Mouse (Mus musculus) adrenal gland, adult 18-20 months (tissue): ENCODE data around the gene Sptbn1. TPM values are rescaled to one million over a fixed set of nuclear protein-coding genes. Genes with fewer than 3 reads are reported as not detected.
"Not testable (repeated sequence)": the region's sequence is repeated elsewhere in the genome, so short reads cannot be mapped to it uniquely, and the experiment has no call there.

Experiments used
- DNase-seq, 2 experiments: peaks; one replicate each; pipeline ENCODE4 v3.0.0; 2021 to 2022; ENCODE audit warnings: low spot score in 2 of 2
- total RNA-seq, 2 experiments: library from RNA; stranded (reverse); gene quantifications; 1 replicate in 1 of 2; 2 replicates in 1 of 2; pipeline ENCODE4 v1.2.3; 2021

Sptbn1 gene
- total RNA-seq, 2 experiments from 2014 or later = 265 to 300 TPM

DNA sequence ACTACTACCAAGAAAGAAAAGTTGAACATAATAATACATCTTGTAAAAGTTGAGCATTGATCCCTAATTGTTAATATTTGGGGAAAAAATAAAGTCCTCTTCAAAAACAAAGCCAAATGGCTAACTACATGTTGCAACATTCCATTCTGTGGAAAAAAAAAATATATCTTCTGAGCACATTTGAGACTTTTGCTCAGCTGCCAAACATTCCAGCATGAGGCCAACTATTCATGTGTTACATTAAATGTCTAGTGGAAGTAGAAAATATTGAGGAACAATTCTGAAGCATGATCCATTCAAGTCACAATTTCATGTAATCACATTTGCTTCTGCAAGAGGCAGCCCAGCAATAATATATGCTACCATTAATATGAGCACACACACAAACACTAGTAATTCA, 10.9 kb downstream of the Sptbn1 start:
- DNase-seq = no peak

DNA sequence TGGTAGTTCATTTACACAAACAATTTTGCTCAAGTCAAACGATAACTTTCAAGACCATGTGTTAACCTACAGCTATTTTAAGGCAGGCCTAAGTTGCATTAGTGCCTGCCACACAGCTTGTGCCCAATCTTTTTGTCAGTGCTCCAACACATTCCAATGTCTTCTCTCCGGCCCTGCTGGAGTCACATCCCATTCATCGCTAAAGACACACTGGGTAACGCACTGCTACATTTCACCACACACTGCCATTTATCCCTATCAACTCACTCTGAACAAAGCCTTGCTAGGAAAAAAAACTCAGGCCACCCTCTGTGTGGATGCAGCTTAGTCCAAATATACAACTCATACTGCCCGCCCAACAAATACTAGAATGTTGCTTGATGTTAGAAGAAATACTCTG, 11.5 kb downstream of the Sptbn1 start:
- DNase-seq = no peak

DNA sequence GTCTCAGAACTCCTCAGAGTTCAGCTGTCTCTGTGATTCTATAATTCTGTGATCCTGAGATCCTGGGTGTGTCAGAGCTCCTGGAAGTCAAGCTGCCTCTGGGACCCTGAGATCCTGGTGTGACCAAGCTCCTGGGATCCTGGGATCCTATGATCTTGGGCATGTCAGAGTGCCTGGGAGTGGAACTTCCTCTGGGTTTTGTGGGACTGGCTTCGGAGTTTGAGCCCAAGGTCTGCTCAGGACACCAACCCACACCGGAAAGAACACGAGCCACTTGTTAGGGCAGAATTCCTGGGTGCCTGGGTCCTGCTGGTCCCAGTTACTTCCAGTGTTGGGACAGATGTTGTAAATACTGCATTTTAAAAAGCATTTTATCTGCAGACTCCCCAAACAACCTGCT, 12.8 kb downstream of the Sptbn1 start:
- DNase-seq = not testable (repeated sequence)

DNA sequence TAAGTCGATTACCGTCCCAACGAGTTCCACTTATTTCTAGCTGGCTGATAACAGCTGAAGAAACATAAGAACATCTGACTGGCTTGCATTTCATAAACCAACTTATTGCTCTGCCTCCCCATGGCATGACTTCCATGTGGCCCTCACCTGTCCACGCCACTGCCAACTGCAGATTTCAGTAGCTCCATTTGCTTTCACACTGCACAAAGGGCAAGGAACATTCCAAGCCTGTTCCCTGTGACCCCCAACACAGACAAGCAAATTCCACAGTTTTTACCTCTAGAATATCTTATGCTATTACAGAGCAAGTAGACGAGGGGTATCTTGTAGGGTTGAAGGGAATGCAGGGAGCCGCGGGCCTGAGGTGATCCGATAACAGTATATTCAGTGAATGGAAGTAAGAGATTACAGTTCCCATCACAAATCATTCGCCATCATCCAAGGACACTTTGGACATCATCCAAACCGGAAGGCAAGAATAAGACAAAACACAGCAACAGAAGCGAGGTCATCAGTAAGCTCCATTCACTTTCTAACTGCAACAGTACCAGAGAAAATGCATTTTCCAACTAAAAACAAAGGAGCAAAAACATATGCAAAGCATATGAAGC, 16.6 kb downstream of the Sptbn1 start:
- no peak for DNase-seq

DNA sequence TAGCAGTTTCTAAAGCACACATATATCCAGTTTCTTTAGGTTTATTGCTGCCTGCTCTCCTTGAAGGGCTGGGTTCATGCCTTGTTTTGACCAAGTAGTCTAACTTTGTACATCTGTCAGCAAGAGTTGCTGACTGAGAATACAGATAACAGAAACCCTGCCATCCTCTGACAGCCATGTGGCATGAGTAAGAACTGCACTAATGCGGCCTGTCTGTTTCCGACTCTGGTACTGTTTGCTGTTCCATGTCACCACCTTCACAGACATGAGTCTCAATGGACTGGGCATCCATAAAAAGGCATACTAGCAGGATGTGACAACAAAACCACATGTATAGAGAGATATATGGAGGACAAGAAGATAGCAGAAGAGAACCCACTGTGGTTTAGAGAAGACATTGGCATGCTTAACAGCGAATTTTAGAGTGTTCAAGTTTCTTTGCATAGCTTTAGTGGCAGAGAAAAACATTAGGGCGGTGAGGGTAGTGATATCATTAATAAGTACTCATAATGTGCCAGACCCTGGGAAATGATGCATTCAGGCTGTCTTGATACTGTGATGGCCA, 18.4 kb downstream of the Sptbn1 start:
- no peak for DNase-seq

DNA sequence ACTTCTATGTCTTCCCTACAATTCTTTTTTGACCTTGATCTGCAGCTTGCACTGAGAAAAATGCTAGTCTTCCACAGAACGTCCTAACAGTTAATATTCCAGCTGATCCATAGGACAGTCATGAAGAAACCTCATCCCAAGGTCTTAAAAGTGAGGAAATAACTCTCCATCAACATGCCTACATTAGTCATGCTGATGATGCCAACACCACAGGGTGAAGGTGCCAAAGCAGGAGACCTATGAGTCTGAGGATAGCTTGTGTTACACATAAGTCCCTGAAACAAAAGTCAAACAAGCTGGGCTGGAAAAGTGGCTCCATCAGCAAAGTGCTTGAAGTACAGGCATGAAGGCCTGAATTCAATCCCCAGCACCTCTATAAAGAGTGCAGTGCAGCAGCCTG, 20.9 kb downstream of the Sptbn1 start:
- DNase-seq = no peak

DNA sequence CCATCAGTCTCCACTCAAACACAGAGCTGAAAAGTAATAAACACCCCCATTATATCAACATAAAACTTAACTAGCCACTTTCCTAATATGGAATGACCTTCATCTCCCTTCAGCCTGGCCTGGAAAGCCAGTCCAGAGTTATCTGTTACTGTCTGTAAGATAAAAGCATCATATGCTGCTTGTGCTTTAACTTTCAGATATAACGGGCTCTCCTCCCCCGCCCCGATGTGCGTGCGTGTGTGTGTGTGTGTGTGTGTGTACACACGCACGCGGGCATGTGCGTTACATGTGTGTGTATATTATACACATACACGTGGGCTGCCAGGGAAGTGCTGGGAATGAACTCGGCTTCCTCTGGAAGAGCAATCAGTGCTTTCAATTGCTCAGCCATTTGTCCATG, 21.8 kb downstream of the Sptbn1 start:
- DNase-seq = no peak

DNA sequence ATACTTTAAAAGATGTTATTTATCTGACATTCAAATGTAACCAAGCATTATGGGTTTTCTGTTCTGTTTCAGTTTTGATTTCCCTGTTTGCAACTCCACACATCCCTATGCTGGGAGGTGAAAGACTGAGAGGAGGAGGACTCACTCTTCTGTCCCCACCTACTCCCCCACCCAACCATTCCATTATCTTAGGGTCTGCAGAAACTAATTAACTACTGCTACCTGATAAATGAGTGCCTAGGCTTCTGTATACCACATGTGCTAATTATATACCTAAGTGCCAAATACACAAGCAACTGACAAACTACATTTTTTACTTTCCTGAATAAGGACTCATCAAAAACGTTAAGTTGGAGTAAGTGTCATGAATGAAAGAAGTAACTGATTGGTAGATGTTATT, 23.8 kb downstream of the Sptbn1 start:
- DNase-seq = no peak

DNA sequence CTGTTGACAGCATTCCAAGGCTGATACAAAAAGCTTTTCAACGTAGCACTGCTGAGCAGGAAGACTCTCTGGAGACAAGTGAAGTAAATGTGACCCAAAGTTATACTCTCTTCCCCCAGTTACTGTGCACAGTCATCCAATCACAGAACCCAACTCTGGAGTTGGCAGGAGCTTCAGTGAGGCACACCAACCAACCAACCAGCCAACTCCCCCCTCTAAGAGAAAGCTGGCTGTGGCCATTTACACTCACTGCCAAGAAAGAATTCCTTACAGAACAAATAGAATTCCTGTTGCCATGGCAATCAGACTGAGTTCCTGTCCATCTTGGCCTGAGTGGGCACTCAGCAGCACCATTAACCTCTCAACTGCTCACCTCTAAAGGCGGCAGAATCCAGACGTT, 24.4 kb downstream of the Sptbn1 start:
- DNase-seq = no peak

DNA sequence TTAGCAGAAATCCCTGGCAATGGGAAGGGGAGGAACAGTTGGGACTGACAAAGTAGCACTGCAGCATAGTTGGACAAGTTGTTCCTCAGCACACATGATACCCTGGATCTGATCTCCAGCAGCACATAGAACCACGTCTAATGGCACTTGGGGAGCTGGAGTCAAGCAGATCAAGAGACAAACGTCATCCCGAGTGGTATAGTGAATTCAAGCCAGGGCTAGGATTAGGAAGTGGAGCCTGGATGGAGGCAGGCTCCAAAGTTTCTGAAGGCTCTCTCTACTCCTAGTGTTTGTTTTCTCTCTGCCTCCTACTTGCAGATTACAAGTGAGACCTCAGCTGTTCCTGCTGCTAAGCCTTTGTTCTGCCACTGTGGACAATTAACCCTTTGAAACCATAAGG, 27.1 kb downstream of the Sptbn1 start:
- DNase-seq = no peak

DNA sequence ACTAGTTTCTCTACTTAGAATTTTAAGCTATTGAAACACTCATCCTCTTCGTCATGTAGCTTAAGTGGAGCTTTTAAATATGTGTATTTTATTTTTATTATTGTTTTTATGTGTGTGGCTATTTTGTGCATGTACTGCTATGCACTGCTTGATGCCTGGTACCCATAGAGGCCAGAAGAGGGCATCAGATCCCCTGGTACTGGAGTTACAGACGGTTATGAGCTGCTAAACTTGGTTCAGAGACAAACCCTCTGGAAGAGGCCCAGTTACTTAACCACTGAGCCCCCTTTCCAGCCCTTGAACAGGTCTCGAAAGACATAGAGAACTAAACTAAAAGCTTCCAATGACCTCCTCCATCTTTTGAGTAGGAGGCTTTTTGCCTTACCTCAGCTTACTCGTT, 30.0 kb downstream of the Sptbn1 start:
- no peak for DNase-seq

DNA sequence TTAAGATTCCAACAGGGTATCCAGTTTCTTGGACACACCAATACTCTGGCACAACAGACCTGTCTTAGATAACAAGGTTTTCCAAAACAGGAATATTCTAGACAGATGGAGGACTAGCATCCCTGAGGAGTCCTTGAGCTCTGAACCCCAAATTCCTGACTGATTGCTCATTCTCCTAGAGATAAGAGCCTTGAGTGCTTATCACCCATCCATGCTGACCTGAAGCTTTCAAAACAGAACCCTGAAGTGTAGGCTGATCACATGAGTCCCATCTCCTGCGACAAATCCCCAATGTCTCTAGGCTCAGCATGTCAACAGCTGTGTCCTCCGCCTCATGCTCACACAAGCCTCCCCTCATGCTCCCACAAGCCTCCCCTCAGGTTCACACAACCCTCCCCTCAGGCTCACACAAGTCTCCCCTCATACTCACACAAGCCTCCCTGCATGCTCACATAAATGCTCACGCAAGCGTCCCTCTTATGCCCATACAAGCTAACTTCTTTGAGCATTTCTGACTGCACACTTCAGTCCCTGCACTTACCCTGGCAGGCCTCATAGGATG, 31.2 kb downstream of the Sptbn1 start:
- DNase-seq = no peak

DNA sequence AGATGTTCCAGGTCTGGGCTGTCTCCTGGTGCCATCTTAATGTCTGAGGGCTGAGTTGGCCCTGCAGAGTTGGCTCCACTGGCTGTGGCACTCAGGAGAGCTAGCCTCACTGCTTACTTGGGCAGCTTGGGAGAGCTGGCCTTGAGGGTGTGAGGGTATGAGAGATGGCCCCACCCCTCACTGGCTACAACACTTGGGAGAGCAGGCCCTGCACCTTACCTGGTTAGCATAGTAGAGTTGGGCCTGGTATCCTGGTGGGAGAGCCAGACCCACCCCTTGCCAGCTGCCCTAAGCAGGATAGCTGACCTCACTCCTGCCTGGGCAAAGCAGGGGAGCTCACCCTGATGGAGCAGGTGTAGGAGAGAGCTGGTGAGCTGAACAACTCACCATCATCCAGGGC, 32.3 kb downstream of the Sptbn1 start:
- DNase-seq = no peak

DNA sequence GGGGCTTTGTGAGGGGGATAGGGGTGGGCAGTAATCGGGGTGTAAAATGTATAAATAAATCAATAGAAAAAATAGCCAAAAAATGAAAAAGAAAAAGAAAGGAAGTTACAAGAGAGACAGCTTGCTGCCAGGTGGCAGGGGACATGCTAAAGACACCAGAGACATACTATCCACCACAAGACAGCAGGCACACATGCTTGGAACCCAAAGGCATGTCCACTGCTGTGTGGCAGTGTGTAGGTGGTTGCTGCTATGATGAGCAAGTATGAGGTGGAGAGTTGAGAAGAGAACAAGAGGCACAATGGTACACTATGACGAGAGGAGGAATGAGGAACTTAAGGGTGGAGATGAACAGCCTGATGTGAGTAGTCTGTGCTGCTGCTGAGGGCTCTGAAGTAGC, 32.8 kb downstream of the Sptbn1 start:
- no peak for DNase-seq

DNA sequence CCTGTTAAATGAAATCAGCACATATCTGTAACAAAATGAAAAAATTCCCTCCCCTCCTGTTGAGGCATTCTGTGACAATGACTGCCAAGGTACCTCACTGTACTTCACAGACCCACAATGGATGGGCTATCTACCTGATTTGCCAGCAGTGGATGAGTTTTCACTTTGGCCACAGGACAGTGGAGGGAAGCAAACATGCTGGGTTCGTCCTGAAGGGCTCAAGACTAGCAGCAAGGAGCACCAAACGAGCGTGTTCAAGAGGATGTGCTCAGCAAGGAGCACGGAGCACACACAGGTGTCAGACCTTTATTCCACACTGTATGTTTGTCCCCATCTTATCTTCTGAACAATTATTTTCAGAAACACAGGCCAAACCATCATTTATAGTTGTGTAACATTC, 34.0 kb downstream of the Sptbn1 start:
- DNase-seq = no peak

DNA sequence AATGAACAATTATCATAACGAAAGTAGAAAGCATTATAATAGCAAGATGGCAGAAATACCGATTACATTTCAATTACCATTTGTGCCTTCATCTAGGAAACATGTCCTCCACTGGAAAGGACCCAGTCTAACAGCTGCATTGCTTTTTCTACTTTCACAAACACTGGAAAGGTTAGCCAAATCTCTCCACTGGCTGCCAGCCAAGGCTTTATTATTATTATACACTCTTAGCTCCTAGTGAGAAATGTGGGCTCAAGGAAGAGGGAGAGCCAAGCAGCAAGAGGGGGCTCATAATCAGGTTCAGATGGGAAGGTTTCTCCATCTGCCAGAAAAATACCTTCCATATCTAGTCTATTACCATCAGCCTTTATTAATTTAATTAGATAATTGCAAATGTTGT, 35.9 kb downstream of the Sptbn1 start:
- no peak for DNase-seq

DNA sequence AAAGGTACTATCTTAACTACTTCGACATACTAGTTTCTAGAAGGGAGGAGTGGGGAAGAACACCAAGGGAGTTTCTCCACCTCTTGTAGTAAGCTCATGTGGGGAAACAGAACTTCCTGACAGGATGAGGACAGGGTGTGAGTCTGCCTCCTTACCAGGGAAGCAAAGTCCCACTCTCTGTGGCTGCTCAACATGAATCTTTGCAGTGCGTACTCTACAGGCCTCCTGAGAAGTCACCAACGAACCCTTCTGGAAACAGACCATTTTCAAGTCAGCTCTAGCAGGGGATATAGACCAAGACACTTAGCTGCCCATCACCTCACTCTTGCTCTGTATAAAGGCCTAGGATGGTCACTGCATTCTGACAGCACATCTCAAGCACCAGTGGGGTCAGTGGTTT, 36.6 kb downstream of the Sptbn1 start:
- DNase-seq = no peak

DNA sequence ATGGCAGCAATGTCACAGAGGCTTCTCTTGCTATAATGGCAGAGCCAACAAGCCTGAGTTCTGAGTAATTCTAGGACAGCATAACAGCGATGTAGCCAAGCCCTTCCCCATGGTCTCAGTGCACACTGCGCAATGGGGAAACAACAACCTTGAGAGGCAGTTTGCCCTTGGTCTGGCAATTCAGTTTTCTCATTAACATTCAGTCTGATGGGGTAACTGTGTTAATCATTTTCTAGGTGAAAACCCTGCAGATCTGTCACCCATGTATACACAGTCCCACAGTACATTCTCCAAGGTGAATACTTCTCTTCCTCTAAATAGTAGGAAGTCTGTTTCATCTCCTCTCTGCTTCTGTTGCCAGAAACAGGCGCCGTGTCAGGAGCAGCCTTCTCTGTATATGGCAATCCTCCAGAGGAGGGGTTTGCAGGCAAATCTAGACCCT, 37.6 kb downstream of the Sptbn1 start:
- DNase-seq = no peak

DNA sequence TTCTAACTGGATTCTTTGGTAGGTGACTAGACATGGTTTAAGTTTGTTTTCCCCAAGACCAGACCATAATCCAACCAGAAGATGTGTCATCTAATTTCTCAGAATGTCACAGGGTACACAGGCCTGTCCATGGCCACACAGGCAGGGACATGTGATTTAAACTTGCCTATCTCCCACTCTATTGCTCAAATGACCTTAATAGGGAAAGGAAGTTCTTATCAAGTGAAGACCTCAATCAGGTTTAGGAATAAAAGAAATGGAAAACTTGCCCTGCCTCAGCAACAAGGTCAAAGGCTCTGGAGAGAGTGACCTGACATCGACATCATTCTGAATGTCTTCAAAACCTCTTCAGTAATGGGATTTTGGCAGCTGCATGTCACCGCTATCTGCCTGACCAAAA, 41.2 kb downstream of the Sptbn1 start:
- no peak for DNase-seq

DNA sequence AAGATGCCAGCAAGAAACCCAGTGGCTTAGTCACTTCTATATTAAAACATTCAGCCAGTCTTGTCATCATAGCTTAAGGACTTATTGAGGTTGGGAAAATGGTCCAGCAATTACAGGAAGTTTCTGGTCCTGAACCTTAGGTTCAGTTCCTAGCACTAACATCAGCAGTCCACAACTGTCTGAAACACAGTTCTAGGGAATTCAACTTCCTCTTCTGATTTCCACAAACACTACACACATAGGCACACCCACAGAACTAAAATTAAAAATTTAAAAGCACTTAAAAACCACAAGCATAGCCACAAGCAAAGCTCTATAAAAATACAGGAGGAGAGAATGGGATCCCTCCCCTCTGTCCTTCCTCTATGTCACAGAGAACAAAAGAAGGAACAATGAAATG, 43.4 kb downstream of the Sptbn1 start:
- no peak for DNase-seq

DNA sequence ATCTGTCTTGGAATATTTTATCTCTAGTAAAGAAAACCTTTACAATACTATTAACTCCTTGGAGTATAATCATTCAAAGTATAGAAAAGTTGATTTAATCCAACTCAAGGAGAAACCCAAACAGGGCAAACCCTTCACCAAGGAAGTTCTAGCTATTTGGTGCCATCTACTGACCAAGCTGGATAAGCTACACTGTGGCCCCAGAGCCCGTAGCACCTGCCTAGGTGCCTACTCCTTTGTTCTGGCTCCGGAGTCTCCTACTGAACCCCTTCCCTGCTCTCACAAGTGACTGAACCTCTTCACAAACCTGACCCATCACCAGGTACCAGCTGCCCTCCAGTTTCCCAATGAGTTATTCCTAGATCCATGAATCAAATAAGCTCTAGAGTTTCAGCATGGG, 45.3 kb downstream of the Sptbn1 start:
- no peak for DNase-seq

DNA sequence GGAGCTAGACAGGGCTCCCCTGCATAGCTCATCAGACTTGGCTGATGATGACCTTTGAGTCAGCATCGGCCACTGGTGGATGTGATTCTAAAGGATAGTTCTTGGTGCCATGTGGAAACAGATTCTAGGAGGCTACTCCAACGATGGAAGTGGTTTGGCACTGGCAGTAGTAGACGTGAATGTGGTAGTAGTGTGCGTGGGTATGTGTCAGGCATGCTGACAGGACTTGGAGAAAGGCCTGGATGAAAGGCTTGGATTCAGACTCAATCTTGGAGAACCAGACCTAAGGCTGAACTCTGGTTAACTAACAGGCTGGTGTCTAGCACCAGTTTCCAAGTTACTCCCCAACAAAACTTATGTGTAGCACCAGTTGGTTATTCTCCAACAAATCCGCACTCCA, 46.9 kb downstream of the Sptbn1 start:
- no peak for DNase-seq

DNA sequence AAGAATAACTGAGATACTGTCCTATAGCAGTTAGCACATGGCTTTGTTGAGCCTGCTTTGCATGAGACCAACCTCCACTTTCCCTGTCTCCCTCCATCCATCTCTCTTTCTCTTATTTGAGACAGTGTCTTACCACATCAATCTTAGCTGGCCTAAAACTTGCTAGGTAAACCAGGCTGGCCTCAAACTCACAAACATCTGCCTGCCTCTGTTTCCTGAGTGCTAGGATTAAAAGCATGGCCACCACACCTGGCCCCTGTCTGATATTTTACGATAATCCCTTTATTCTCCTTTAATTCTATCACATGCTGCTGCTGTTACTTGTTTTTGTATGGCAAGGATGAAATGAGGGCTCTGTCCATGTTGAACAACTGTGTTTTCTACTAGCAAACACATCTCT, 49.6 kb downstream of the Sptbn1 start:
- no peak for DNase-seq
